Mouse (Mus musculus) yolk sac, embryonic 10.5 days (tissue): ENCODE results near the gene Gm10944.

ENCODE experiments used
- DNase-seq: peaks from one replicate; pipeline ENCODE4 v3.0.0-alpha.2; 2017; ENCODE audit warnings: low spot score

The Gm10944 gene

GRCm38 (mm10) chr10:10681048-10681447 lies at the start of gene Gm10944:
Gene Gm10944 (plus strand): TSS chr10:10681348.
- no peak for DNase-seq

GRCm38 (mm10) chr10:10655991-10656390 lies 25.2 kb upstream of the Gm10944 start:
- DNase-seq, result no peak

DNA sequence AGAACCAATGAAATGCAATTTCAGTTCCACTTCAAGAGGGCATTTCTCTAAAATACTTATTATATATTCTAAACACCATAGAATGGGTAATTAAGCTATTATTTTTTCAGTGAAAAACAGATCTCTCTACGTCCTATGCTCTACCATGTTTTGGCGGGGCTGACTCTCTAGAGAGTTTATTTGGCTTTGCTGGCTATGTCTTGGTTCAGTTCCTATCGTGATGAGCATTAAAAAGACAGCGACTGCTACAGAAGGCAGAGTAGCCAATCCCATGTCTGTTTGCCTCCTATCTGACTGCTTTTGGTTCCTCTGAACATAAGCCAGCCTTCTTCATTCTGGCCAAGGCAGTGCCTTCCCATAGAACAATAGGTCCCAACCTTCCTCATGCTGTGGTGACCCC lies 24.5 kb upstream of the Gm10944 start:
- no peak for DNase-seq

GRCm38 (mm10) chr10:10659161-10659560 lies 22.0 kb upstream of the Gm10944 start:
- DNase-seq, result no peak

GRCm38 (mm10) chr10:10659976-10660375 lies 21.2 kb upstream of the Gm10944 start:
- no peak for DNase-seq

DNA sequence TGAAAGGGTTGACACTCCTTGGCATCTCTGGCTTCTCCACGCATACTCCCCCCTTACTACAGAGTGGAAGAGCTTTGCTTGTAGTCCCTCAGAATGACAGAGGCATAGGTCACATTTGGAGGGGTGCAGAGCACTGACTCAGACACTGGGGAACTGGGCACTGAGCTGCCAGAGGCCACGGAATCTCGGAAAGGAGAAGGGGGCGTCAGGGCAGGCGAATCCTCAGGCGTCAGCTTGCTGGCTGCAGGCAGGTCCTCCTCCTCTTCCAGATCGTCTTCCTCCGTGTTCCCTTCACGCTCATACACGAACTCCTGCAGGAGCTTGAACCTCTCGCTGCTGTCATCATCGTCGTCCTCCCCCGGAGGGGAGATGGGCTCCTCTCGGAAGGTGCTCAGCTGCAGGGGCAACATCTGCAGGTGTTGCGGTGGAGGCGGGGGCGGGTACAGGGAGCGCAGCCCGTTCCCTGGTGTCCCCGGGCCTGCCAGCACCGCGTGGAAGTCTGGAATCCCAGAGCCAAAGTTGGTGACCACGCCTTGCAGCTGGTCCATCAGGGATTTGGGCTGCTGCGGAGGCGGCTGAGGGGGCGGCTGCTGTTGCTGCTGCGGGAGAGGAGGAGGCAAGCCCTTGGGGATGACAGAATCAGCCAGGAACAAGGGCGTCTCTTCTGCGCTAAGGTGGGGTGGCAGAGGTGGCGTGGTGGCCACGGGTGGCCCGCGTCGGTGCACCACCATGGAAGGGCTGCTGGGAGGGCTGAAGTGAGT lies 7.9 kb downstream of the Gm10944 start:
- no peak for DNase-seq

DNA sequence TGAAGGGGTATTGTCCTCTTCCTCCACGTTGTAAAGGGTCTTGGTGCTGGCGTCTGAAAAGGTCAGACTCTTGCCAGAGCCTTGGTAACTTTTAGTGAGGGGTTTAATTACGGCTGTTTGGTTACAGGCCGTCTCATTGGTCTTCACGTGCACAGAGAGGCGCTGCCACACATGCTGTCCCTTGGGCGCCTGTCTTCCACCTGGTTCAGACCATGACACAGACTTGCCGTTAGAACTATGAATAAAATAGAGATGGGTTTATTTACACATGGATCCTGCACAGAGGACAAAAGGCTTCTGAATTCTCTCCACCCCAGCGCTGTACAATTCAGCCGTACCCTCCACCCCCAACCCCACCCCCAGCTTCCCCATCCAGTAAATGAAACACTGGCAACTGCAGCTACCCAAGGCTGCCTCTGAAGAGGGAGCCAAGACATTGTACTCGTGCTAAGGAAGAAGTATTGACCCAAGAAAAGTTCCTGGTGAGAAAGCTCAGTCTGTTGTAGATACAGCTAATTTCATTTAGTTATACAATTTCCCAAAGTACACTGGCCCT lies 8.6 kb downstream of the Gm10944 start:
- no peak for DNase-seq

DNA sequence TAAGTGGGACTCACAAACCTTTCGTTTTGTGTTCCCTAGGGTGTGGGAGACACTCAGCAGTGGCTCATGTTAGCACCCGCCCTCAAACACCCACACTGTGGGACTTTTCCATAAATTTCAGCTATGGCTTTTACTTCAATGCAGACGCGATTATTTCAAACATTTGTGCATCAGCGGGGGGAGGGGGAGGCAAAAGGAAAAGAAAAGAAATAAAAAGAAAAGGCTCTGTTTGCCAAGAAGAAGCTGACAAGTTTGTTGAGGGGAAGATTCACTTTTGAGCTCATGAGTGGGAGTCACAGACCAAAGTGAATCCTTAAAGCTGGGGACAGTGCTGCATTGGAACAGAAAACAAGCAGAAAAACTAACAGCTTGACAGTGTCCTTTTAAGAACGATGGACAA lies 16.3 kb downstream of the Gm10944 start:
- DNase-seq, result no peak

GRCm38 (mm10) chr10:10700903-10701302 lies 19.8 kb downstream of the Gm10944 start:
- no peak for DNase-seq

DNA sequence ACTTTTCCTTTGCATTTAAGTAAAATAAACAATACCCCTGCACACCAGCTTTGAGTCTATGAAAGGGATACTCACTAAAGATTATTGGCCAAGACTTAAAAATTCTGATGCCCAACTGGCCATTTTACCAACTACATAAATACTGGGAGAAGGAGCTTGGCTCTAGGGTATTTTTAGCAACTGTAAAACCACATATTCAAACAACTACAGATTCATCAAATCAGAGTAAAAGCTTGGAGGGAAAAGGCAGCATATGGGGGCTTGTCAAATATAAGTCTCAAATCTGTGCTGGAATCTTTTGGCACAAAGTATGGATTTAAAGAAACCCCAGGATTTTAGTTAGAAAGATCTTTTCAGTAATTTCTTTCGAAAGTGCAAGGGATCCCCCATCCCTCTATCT lies 20.2 kb downstream of the Gm10944 start:
- no peak for DNase-seq

DNA sequence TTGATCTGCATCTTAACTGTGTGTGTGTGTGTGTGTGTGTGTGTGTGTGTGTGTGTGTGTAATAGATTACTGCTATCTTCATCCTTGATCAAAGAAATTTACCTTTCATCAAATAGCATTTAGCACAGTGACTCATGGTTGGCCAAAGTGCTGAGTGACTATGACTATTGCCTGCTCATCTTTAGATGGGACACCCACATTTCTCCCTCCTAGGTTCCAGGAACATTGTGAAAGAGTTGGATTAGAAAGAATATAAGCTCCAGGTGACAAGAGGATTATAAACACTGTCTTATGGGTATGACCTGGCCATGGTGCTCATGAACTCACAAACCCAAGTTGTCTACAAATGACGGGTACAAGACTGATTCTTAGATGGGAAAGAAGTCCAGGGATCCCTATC lies 26.9 kb downstream of the Gm10944 start:
- DNase-seq, result no peak

DNA sequence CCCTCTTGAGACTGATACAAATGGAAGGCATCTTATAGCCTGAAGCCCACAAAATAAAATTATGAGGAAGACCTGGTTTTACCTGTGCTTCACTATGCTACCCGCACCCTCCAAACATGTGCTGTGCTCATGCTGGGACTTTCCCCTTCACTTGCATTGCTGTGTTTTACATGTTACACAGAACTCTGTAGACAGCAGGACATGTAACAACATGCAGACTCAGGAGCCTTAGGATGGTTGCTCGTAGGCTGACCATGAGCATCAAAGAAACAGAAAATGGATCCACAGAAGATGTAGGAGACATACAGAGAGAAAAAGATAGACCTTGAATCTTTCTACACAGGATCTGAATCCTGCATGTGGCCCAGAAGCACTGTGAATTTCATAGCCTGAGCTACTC lies 29.2 kb downstream of the Gm10944 start:
- no peak for DNase-seq

- no peak for DNase-seq
Measured at GRCm38 (mm10) chr10:10710837-10711236, 29.7 kb downstream of the Gm10944 start.

GRCm38 (mm10) chr10:10726501-10726900 lies 45.4 kb downstream of the Gm10944 start:
- DNase-seq, result no peak
